Mouse (Mus musculus): ENCODE results near the gene Sult2a2.
"Not testable (repeated sequence)": the region's sequence is repeated elsewhere in the genome, so short reads cannot be mapped to it uniquely, and the experiment has no call there.

Sult2a2 gene

DNA sequence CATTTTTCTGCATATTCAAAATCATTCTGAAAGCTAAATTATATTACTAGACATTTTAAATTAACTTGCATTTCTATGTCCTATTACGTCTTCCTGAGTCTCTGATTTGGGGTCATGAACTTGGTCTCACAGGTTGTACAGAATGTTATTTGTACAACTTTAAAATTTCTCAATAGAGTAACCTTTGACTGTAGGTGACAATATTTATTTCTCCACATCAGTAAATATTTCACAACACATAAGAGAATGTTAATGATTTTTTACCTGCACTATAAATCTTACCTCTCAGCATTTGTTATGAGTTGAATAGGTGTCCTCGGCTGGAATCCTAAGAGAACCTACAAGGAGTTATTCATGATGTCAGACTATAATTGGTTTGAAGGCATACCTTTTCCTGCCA is at the start of gene Sult2a2:
Gene Sult2a2, plus strand, starts transcription at position 301 of the 400 bp plus-strand sequence.
- DNase-seq (ENCODE audit: low spot score in 2 of 2): not testable (repeated sequence)

DNA sequence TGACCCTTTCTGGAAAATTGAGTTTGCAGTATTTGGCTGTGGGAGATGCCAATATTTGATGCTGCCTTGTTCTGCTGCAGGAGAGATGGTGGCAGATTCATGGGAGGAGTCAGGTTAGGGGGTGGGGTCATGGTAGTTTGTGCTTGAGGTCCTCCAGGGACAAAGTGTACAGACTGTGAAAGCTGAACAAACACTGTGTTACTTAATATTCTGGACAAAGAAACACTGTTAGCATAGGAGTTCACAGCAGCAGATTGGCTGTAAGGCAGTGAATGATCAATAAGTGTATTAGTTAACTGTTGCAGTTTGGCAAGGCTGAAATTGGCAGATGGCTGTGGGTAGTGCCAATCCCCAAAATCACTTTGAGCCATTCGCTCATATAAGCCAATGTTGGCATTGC is 80.6 kb downstream of the Sult2a2 start:
- no peak for DNase-seq (ENCODE audit: low spot score in 2 of 2)
